Mouse (Mus musculus): ENCODE measurements around the gene Pgm2. TPM values are rescaled to one million over a fixed set of nuclear protein-coding genes. Genes with fewer than 3 reads are reported as not detected.
A peak's percentile ranks its signal among the peaks of the same experiment; 100 is the strongest.

Pgm2 gene
- 1 to 10 TPM; 4.1 to 5.1 (median 4.8) TPM for total RNA-seq (2022)

DNA sequence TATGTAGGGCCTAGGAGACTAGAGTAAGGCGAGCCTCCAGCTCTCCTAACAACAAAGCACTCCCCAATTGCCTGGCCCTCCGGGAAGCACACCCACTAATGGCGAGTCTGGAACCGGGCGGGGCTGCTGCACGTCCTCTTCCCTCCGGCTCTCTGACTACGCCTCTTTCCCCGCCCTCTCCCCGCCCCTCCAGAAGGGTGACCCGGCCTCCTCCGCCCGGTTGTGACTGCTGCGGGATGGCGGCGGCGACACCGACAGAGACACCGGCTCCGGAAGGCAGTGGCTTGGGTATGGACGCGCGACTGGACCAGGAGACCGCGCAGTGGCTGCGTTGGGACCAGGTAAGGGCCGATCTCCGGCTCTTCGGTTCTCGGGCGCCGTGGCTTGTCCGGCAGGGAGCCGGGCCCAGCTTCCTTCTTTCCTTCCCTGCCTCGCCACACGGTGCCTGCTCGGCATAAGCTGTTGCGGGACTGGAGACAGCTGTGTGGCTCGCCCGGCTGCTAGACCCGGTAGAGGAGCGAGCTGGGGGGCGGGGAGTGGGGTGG lies at the start of gene Pgm2:
Gene Pgm2, plus strand, starts transcription at position 203 of the 545 bp plus-strand sequence.
- DNase-seq (ENCODE audit: low spot score) = peak; percentile 86

DNA sequence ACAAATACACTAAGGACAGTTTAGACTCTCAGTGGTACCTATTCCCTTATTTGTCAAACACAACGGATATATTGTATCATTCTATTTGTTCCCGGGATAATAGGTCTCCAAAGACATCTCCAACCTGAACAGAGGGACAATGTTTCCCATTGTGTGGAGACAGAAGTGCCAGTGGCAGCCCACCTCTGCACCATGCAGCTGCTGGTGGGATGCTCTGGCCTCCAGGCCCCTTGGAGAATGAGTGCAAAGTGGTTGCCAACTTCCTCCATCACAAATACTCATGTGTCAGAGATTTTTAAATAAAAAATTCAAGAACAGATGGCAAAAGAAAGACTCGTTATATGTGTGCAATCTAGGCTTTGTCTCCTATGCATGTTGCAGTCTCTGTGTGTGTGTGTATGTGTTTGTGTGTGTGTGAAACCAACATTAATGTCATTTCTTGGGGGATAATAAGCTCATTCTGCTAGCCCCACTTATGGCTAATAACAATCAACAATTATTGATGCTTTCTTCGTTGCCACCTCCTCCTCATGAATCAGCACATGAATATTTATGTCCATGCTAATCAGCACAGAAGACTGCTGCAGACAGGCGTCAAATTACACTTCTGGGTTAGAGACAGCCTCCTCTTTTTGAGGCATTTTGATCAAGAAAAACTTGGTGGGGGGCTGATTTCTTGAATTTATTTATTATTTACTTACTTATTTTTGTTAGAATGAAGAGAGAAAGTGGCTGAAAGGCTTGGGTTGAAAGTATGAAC lies 48.9 kb upstream of the Pgm2 start:
- DNase-seq (ENCODE audit: low spot score) = no peak

DNA sequence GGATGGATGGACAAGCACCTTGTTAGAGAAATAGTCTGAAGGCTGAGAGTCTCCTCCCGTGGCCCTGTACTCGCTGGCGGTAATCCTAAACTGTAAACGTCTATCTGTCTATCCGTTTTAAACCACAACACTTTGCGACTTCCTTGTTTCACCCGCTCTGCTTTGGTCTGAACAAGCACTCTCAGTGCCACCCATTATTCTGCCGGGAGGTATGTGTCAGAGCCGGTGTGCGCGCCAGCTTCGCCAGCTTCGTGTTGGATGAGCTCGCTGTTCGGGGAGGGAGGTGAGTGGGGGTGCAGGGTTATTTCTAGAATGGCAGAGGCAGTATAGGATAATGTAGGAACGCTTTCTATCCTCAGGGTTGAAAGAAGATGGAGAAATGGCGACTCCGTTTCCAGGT lies 48.0 kb upstream of the Pgm2 start:
- no peak for DNase-seq (ENCODE audit: low spot score)

DNA sequence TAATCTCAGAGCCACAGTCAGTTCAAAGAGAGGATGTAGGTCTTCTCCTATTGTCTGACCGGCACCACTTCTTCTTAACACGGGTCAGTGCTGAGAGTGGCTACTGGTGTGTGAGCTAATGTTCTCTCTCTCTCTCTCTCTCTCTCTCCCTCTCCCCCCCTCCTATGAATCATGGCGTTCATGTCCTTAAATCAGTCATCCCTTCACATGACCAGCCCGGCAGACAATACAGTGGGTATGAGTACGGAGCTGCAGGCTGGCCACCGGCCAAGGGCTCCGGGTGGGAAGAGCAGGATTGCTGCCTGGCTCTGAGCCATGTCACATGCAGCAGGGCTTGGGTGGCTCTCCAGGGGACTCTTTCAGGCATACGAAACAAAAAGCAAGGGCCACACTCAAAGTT lies 47.2 kb upstream of the Pgm2 start:
- no peak for DNase-seq (ENCODE audit: low spot score)

DNA sequence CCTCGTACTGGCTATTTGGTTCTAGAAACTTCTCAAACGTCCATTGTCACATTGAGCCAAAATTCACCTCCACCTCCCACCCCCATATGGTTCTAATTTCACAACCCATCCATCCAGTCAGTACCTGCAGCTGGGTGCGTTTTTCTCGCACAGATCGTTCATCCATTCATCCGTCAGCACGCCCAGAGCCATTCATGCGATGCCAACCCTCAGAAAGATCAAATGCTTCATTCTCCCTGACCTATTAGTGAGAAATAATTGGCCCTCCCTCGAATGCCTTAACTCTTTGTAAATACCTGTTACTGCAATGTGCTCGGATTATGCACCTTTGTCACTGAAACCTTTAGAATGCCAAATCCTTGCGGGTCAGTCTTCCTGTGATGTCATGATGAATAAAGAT lies 45.8 kb upstream of the Pgm2 start:
- no peak for DNase-seq (ENCODE audit: low spot score)

DNA sequence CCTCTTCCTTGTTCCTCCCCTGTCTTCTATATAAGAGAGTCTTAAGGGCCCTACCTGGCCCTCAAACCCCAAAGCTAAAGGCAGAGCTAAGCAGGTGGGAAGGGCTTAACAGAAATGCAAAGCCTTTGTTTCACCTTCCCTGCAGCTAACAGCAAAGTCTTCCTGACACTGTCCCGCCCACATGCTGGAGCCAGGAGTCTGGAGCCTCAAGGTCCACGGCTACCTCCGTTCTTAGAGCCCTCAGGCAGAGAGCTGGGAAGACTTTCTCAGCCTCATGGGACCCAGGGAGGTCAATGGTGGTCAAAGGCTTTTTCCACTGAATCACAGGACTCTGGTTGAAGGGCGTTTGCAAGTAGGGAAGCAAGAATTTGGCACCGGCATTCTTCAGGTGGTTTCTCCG lies 44.8 kb upstream of the Pgm2 start:
- DNase-seq (ENCODE audit: low spot score) = no peak

DNA sequence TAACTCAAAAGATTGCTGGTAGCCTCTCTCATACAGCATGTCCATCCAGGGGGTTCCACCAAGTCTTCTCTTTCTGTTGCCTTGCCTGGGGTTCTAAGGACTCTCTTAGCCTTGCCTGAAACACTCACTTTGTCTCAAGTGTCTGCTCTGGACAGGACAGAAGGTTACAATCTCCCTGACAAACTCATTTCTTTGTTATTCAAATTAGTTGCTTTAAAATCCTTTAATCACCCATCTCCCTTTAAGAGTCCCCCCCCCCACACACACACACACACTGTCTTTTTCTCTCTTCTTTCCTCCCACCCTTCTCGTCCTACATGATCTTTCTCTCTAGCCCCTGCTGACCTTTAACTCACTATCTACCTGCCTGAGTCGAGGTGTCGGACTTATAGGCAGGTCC lies 44.1 kb upstream of the Pgm2 start:
- DNase-seq (ENCODE audit: low spot score) = no peak

DNA sequence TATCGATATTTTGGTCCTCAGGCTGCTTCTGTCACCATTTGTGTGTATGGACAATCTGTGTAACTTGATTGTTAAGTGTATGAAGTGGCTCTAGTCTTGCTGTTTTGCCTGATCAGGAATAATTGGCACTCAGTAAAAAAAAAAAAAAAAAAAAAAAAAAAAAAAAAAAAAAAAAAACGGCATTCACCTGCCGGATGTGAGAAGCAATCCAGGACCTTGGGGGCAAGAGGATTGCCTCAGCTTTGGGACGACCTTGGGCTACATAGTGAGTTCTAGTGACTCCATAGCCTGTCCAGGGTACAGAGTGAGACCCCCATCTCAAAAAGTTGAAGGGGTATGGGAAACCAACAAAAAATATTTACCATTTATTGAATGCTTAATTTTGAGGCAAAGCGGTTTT lies 43.5 kb upstream of the Pgm2 start:
- DNase-seq (ENCODE audit: low spot score) = no peak

DNA sequence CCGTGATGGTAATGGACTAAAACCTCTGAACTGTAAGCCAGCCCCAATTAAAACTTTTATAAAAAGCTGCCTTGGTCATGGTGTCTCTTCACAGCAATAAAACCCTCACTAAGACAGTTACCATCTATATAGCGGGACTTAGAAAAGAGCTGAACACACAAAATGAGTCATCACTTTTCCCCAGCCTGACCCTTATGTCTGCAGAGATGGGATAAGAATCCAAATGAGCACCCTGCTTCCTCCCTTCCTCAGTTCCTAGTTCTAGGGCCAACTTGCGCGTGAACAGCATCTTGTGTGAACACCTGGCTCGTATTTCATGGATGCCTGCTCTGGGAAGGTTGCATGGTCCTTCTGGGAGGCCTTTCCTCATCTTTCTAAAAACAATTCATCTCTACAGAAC lies 39.7 kb upstream of the Pgm2 start:
- DNase-seq (ENCODE audit: low spot score) = no peak

DNA sequence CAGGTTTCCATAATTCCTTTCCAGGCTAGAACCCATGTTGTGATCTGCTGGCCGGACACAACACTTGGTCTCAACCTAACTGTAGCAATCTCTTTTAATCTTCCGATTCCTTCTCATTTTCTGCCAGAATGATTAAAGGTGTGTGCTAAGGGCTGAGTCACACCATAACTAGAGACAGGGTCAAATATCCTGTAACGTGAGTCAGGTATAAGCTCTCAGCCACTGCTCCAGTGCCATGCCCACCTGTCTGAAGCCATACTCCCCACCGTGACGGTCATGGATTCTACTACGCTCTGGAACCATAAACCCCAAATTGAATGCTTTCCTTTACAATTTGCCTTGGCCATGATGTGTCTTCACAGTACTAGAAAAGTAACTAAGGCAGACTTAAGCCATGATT lies 36.5 kb upstream of the Pgm2 start:
- no peak for DNase-seq (ENCODE audit: low spot score)

DNA sequence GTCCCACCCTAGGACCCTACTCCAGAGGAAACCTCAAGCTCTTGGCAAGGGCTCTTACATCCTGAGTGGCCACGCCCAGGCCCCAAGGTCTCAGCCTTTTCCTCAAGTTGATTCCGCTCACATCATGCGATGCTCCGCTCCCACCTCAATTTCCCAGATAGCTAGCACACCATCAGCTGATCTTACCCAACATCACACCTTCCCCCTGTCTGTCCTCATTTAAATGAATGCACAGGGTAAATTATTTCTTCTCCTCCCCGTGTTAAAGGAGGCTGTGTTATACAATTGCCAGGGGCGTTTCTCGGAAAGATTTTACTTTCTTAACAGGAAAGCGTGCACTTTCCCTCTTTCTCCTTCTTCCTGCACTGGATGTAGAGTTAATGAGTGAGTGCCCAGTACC lies 31.9 kb upstream of the Pgm2 start:
- no peak for DNase-seq (ENCODE audit: low spot score)

DNA sequence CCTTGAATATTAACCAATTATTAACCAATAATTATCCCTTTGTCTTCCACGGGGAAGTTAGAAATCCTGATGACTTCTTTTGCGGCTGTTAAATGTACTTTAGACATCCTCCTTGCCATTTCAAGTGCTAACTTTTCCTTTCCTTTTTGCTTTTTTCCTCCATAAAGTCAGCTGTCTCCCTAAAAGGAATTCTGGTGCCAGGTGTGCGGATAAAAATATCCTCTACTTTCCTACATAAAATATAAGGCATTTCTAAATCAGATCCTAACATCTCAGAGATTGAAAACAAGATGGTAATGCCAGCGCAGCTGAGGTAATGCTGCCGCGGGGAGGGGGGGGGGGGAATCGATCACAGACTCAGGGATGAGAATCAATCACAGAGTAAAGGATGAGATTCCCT lies 31.1 kb upstream of the Pgm2 start:
- no peak for DNase-seq (ENCODE audit: low spot score)

DNA sequence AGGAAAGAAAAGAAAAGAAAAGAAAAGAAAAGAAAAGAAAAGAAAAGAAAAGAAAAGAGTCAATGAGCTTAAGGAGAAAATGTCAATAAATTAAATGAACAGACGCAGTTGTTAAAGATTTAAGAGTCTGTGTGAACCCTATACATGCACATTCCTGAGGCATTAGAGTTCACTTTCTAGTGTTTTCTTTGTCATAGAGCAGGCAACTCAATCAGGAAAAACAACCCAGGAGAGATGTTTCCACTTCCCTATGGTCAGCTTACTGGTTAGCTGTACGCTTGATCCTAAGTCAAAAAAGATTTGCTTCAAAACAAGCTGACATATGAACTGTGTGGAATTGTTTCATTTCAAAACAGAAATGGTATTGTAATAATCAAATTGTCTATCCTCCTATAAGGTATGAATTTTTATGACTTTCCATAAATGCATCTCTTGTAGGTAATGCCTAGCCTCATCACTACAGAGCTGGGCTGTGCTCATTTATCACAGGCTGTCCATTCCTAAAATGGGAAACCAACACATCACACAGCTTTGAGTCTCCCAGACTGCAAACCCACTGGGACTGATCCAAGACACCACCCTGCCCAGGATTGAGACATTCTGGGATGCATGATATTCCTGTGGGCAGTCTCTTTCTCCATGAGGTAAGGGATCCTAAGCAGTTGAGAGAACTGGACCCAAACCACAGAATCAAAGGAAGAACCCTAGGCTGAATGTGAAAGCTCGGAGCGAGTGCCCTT lies 29.7 kb upstream of the Pgm2 start:
- no peak for DNase-seq (ENCODE audit: low spot score)

DNA sequence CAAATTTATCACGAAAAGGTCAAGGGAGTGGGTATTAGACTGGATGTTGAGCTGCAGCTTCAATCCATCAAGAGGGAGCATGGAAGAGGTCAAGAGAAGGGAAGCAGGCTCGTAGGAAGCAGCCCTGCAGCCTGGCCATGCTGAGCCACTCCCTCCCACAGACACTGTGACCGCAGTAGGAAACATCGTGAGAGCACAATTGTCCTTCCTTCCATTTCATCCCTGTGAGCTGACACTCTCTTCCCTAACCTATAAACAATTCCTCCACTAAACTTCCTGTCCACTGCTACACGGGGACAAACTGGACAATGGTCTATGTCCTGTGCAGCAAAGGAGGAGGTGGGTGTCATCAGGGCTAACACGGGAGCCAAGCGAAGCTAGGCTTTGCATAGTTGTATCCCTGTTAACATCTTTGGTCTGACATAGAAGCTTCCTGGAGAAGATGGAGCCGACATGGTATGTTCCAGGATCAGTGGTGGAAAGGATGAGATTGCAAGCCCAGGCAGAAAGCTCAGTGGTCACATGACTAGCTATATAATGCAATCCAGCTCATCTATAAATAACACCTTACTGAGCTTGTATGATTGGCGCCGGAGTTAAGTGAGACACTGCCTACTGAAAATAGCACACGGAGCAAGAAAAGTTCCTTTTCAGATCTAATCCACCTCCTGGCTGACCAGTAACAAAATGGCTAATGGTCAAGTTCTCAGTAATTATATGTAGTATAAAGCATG lies 29.0 kb upstream of the Pgm2 start:
- no peak for DNase-seq (ENCODE audit: low spot score)

DNA sequence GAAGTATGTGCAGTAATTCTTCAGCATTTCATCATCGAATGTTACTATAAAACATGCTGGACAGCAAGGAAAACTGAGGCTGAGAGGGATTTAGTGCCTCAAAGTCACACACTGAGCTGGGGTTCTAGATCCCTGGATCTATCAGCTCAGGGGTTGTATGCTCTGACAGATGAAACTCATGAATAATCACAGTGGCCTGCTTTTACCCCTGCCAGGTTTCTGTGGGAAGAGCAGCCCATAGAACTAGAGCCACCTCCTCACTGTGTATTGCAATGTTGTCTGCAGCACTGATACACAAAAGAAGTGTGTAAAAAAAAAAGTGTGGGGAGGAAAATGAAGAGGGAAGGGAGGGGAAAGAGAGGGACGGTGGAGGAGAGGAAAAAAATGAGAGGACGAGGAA lies 28.3 kb upstream of the Pgm2 start:
- no peak for DNase-seq (ENCODE audit: low spot score)

DNA sequence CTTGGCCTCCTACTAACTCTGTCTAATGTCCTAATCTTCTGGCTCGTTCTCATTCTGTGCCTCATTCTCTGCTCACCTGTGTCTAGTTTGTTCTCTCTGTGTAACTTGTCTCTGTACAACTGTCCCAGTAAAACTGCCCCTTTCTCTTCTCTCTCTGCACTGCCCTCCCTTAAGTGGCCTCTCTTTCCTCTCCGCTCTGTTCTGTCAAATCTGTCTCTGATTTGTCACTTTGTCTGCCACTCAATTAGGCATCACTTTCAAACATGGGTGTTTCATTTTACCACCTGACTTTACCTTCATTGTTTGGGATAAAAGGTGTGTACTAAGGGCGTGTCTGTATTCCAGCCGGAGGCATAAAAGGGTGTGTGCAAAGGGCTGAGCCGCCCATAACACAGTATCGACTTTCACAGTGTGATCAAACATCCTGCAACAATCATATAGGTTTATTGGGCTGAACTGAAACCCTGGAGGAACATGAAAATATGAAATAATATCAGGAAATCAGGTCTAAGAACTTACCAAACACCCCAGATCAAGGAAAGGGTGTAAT lies 27.2 kb upstream of the Pgm2 start:
- DNase-seq (ENCODE audit: low spot score) = no peak

DNA sequence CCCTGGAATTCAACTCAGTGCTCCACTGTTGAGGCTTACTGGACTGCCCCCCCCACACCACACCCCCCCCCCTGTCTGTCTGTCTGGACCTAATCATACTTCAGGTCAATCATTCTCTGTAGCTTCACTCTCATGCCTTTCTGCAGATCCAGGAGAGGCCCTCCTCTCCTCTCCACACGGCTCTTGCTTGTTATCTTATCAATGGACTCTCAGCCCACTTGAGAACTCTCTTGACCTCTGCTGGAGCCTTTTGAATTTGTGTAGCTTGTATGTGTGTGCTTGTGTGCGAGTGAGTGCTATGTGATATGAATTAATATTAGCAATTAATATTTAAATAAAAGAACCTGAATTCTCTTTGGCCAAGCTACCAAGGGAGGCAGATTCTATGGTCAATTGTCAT lies 26.6 kb upstream of the Pgm2 start:
- no peak for DNase-seq (ENCODE audit: low spot score)

DNA sequence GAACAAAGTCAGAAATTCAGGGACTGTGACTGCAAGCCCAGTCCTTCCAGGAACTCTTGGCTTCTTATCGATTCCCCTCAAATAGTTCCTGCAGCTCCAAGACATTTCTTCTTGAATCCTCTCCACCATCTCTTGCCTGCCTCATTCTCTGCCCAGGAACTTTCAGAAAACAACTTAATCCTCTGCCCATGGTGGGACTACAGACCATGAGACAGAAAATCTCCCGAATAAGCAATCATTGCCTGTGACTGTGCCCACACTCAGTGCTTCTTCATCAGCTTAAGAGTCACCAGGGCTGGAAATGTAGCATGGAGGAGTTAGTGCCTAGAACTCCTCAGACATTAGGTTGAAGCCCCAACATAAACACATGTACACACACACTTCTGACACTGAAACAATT lies 25.2 kb upstream of the Pgm2 start:
- DNase-seq (ENCODE audit: low spot score) = no peak

DNA sequence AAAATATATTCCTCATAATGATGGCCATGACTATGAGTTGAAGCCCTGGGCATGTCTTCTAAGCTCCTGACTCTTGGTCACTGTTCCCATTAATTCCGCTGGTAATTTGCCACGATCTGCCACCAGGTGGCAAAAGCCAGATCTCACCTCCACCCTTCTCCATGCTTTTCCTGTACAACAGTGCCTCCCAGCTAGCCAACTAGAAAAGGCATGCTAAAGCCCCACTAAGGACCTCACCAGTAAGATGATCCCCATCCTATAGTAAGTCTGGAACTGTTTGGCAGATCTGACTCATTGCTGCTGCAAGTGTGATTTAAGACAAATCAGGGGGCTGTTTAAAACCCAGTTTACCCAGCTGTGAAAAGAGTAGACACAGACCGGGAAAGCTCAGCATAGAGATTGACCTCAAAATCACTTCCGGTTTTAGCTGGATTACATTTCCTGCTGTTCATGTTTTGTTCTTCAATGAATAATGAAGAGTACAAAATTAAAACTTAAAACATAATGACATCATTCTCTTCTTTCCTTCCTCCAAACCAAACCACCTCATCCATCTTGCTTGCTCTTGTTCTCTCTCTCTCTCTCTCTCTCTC lies 22.6 kb upstream of the Pgm2 start:
- DNase-seq (ENCODE audit: low spot score) = peak; percentile 64

DNA sequence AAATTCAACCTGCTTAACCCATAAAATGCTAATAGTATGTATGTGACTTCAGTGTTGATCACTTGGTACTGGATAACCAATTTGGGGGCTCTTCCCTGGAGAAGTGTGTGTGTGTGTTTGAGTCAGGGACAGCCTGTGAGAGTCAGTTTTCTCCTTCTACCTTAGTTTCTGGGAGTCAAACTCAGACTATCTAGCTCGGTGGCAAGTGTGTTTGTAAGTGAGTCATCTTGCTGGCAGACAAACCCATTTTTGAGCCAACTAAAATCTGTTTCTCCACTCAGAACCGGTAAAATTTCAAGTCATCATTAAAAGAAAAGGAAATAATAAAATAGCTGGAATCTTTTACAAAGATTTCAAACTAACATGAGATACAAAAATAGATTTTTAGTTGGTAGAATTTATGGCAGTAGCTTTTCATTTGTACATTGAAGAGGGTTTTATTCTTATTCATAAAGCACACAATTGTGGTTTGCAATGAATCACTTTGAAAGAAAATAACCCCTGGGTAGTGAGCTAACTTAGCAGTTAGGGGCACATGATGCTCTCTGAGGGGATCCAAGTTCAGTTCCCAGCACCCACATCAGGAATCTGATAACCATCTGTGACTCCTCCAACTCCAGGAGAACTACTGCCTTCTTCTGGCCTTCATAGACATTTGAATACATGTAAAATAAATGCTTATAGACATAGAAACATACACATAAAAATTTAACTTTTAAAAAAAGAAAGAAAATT lies 21.8 kb upstream of the Pgm2 start:
- no peak for DNase-seq (ENCODE audit: low spot score)

DNA sequence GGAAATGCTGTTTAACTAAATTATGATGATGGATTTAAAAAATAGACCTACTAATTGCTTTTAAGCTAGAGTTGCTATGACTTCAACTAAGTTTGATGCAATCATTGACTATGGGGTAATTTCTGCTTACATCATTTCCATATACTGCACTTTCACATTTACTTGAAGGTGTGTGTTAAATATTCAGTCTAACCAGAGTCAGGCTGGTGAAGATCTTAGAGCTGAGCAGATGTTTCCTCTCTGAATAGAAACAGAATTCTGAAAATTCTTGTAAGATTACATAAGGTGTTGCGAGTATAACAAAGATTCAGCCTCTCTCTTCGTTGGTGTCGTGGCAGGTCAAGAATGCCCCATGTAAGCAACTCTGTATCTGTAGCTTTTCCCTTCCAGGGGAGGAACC lies 18.3 kb upstream of the Pgm2 start:
- no peak for DNase-seq (ENCODE audit: low spot score)

Data from heart, adult 8-10 months (tissue).